Mouse (Mus musculus) stomach, embryonic 16.5 days (tissue): ENCODE measurements around the gene Atp11a. TPM values are rescaled to one million over a fixed set of nuclear protein-coding genes. Genes with fewer than 3 reads are reported as not detected.
A peak's percentile ranks its signal among the peaks of the same experiment; 100 is the strongest.

Experiments used
- ATAC-seq: fragments of 200-750 bp; cut with Nextera tagmentation; 2 replicates; pipeline ENCODE4 v1.8.0; 2017; ENCODE audit warnings: moderate number of reproducible peaks, moderate TSS enrichment; ENCODE audit not compliant: insufficient read depth, low FRiP score
- H3K27ac ChIP-seq: fragments of 300-500 bp; sonication (generic); 2 replicates; pipeline ENCODE4 v1.5.1; 2014; ENCODE audit warnings: low read length
- H3K27me3 ChIP-seq: fragments of 300-500 bp; sonication (generic); 2 replicates; pipeline ENCODE4 v1.6.1; 2014; ENCODE audit warnings: low read length, control low read depth, mixed read lengths; ENCODE audit not compliant: control insufficient read depth, insufficient read depth
- H3K36me3 ChIP-seq: fragments of 300-500 bp; sonication (generic); 2 replicates; pipeline ENCODE4 v1.6.1; 2014; ENCODE audit warnings: low read length; ENCODE audit not compliant: control insufficient read depth, insufficient read depth
- H3K4me1 ChIP-seq: fragments of 300-500 bp; sonication (generic); 2 replicates; pipeline ENCODE4 v1.6.1; 2014; ENCODE audit warnings: low read length, control low read depth, mixed read lengths; ENCODE audit not compliant: control insufficient read depth, insufficient read depth
- H3K4me2 ChIP-seq: fragments of 300-500 bp; sonication (generic); 2 replicates; pipeline ENCODE4 v1.6.1; 2014; ENCODE audit warnings: low read depth, low read length, mixed read lengths
- H3K4me3 ChIP-seq: fragments of 300-500 bp; sonication (generic); replicated peaks from 2 replicates; pipeline ENCODE4 v1.5.1; 2014; ENCODE audit warnings: mild to moderate bottlenecking, low read length
- H3K9ac ChIP-seq: fragments of 300-500 bp; sonication (generic); 2 replicates; pipeline ENCODE4 v1.6.1; 2014; ENCODE audit warnings: low read length
- H3K9me3 ChIP-seq: fragments of 300-500 bp; sonication (generic); replicated peaks from 2 replicates; pipeline ENCODE4 v1.6.1; 2016; ENCODE audit warnings: low read length, control low read depth; ENCODE audit not compliant: control insufficient read depth
- WGBS: fragments of 180-500 bp; shearing (Covaris S2); extraction: QIAGEN DNeasy Blood & Tissue Kit; methylation state at CpG from one replicate; pipeline ENCODE4 v1.1.7; 2014; 5-methylcytosine and 5-hydroxymethylcytosine counted together
- polyA plus RNA-seq: library from polyadenylated mRNA; unstranded; fragments of >200 nt; fragmentation: Nextera tagmentation; extraction: Ambion mirVana; gene quantifications from 2 replicates; pipeline ENCODE4 v1.2.1, GENCODE M21; 2015

The Atp11a gene
- polyA plus RNA-seq, 1 experiment from 2014 or later, result 12.4 TPM

DNA sequence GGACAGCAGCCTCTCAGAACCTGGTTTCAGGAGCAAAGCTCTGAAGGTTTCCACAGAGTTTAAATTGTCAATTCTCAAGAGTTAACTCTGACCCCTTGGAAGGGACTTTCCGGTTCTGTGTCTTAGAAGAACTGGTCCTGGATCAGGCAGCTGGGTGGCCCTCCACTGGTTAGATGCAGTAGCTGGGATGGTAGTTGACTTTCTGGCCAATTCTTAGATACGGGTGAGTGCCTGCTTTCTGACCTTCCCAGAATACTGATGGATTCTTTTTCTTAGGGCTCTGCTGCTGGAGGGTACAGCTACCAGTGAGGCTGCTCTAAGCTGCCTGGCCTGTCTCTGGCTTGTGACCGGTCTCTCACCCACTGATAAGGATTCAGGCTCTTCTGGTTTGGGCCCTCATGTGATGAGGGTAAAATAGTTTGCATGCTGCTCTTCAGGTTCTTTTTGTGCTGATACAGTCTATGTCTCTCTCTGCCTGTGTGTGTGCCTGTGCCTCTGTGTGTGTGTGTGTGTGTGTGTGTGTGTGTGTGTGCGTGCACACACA, 6.8 kb downstream of the Atp11a start:
- H3K27ac ChIP-seq, result no peak overlapping the region
- WGBS, result 70% methylated on average over 4 of the region's 4 CpGs
- ATAC-seq, result no peak

DNA sequence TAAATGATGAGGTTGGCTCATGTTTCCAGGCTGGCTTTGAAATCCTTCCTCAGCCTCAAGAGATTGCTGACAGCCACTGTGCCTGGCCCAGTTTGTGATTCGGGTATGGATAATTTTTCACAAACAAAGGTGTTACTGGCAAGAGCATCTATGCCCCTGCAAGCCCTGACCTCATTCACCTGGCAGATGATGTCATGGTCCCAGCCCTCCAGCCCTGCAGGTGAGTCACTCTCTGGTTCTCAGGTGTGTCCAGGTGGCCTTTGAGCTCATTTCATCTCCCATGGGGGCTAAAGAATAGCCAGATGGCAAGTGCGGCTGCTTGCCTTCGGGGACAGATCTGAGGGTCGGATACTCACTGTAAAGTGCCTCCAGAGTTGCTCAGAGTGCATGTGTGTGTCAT, 8.2 kb downstream of the Atp11a start:
- WGBS, result 79% methylated on average over 4 of the region's 4 CpGs
- H3K4me3 ChIP-seq, result no peak overlapping the region
- H3K36me3 ChIP-seq, result no peaks in the 10 kb centered on the region
- H3K27ac ChIP-seq, result no peak overlapping the region
- H3K27me3 ChIP-seq, result no peaks in the 10 kb centered on the region
- no peaks in the 10 kb centered on the region for H3K9me3 ChIP-seq
- H3K4me2 ChIP-seq, result no peak overlapping the region
- peaks cover 14% of the 10 kb centered on the region for H3K4me1 ChIP-seq
- H3K9ac ChIP-seq, result no peak overlapping the region
- no peak for ATAC-seq

More for the DNA sequence above, 6.8 kb downstream of the Atp11a start:
- no peaks in the 10 kb centered on the region for H3K9me3 ChIP-seq
- H3K27me3 ChIP-seq, result no peaks in the 10 kb centered on the region
- no peaks in the 10 kb centered on the region for H3K36me3 ChIP-seq
- H3K4me3 ChIP-seq, result no peak overlapping the region
- H3K4me1 ChIP-seq, result peaks cover 22% of the 10 kb centered on the region
- no peak overlapping the region for H3K9ac ChIP-seq
- H3K4me2 ChIP-seq, result no peak overlapping the region

DNA sequence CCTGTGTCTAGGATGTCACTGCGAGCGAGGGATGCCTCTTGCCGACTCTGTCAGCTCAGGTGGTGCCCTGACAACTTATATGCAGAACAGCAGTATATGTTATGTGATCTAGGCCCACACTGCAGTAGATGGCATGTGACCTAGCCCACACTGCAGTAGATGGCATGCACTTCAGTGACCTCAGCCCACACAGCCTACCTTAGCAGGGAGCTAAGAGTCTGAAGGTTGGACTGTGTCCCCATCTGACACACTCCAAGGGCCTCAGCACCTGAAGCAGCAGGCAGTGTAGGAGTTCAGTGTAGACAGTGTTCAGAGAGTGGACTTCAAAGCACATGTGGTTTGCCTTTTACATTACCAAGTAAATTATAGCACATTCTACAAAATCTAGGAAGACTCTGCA, 10.4 kb downstream of the Atp11a start:
- no peak for ATAC-seq

DNA sequence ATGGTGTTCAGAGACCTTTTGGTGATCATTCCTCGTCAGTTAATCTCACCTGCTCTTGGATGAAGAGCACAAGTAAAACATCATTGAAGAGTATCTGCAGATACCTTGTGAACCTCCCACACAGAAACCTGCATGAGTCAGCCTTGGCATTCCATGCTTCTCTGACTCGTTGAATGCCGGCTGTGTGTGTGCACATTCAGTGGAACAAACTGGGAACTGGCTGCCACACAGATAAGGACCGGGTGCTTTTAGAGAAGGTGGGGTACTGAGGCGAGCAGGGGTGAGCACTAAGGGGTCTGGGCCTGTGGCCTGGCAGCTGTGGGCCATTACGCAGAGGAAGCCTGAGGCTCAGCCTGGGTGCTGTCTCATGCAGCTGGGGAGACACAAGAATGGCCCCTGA, 11.9 kb downstream of the Atp11a start:
- 59% methylated on average over 6 of the region's 6 CpGs for WGBS
- H3K4me3 ChIP-seq, result no peak overlapping the region
- H3K4me2 ChIP-seq, result no peak overlapping the region
- H3K27me3 ChIP-seq, result no peaks in the 10 kb centered on the region
- H3K36me3 ChIP-seq, result no peaks in the 10 kb centered on the region
- peaks cover 1% of the 10 kb centered on the region; the same call in 1 of the 2 replicates for H3K4me1 ChIP-seq
- no peak for ATAC-seq
- H3K27ac ChIP-seq, result no peak overlapping the region
- no peaks in the 10 kb centered on the region for H3K9me3 ChIP-seq
- H3K9ac ChIP-seq, result no peak overlapping the region

More for the DNA sequence above, 10.4 kb downstream of the Atp11a start:
- WGBS, result 93% methylated on average over 3 of the region's 3 CpGs
- Histone ChIP-seq H3K27ac (no peak overlapping the region), H3K4me3 (no peak overlapping the region), H3K4me2 (no peak overlapping the region), H3K36me3 (no peaks in the 10 kb centered on the region), H3K4me1 (no peaks in the 10 kb centered on the region; the same call in 1 of the 2 replicates), H3K9ac (no peak overlapping the region), H3K9me3 (no peaks in the 10 kb centered on the region), H3K27me3 (no peaks in the 10 kb centered on the region)

GRCm38 (mm10) chr8:12769296-12769695, 12.5 kb downstream of the Atp11a start:
- no peaks in the 10 kb centered on the region for H3K27me3 ChIP-seq
- no peak overlapping the region for H3K9ac ChIP-seq
- H3K9me3 ChIP-seq, result no peaks in the 10 kb centered on the region
- no peak for ATAC-seq
- H3K27ac ChIP-seq, result no peak overlapping the region
- H3K4me2 ChIP-seq, result no peak overlapping the region
- no peak overlapping the region for H3K4me3 ChIP-seq
- H3K36me3 ChIP-seq, result no peaks in the 10 kb centered on the region
- WGBS, result 91% methylated on average over 7 of the region's 7 CpGs
- peaks cover 2% of the 10 kb centered on the region; the same call in 1 of the 2 replicates for H3K4me1 ChIP-seq

DNA sequence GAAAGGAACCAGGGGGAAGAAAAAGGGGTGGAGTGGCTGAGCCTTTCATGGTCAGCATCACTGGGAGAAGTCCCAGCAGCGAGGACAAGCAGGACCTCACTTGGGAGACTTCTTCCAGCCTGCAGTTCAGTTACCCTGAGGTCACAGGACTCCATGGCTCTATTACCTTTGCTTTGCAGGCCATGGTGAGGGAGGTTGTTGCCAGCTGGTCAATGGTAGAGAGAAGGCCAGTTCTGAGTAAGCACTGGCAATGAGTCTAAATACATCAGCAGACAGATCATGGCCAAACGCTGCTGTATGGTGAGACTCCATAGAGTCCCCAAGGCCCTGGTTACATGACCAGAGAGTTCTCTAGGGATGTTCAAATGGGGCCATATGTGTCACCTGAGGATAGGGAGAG, 15.5 kb downstream of the Atp11a start:
- H3K27ac ChIP-seq, result no peak overlapping the region
- no peaks in the 10 kb centered on the region for H3K27me3 ChIP-seq
- no peak for ATAC-seq
- no peak overlapping the region for H3K4me3 ChIP-seq
- H3K9ac ChIP-seq, result no peak overlapping the region
- H3K36me3 ChIP-seq, result no peaks in the 10 kb centered on the region
- H3K4me2 ChIP-seq, result no peak overlapping the region
- no peaks in the 10 kb centered on the region for H3K9me3 ChIP-seq
- H3K4me1 ChIP-seq, result peaks cover 13% of the 10 kb centered on the region
- WGBS, result 88% methylated on average over 2 of the region's 2 CpGs

- H3K27me3 ChIP-seq, result no peaks in the 10 kb centered on the region
- no peak overlapping the region for H3K4me3 ChIP-seq
- H3K9me3 ChIP-seq, result no peaks in the 10 kb centered on the region
- H3K9ac ChIP-seq, result no peak overlapping the region
- peaks cover 15% of the 10 kb centered on the region for H3K4me1 ChIP-seq
- H3K27ac ChIP-seq, result no peak overlapping the region
- WGBS, result 57% methylated on average over 4 of the region's 4 CpGs
- 0 out of 2 replicates have a peak, but pooled peaks have one; percentile 18 for ATAC-seq
- H3K36me3 ChIP-seq, result no peaks in the 10 kb centered on the region
- no peak overlapping the region for H3K4me2 ChIP-seq
These were observed 17.1 kb downstream of the Atp11a start for GRCm38 (mm10) chr8:12773914-12774313.

DNA sequence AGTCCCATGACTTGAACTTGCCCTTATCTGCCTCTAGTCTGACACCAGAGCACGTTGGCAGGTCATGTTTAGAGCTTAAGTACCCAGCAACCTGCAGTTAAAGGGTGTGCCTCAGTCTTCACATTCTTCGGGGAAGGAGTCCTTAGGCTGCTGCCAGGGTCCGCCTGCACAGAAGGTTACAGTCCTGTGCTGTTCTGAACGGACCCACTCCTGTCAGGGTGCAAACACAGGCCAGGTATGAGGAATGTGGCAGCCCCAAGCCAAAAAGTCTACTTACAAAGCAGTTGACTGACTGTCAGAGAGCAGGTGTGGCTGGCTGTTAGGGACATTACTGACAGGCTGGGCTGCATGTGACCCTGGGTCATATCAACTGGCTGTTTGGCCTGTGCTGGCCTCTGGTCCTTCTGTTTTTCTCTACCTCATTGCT, 18.1 kb downstream of the Atp11a start:
- H3K9ac ChIP-seq, result no peak overlapping the region
- no peaks in the 10 kb centered on the region for H3K9me3 ChIP-seq
- H3K27me3 ChIP-seq, result no peaks in the 10 kb centered on the region
- H3K27ac ChIP-seq, result no peak overlapping the region
- H3K36me3 ChIP-seq, result no peaks in the 10 kb centered on the region
- 34% methylated on average over 4 of the region's 4 CpGs for WGBS
- 0 out of 2 replicates have a peak, but pooled peaks have one; percentile 31 for ATAC-seq
- no peak overlapping the region for H3K4me2 ChIP-seq
- H3K4me3 ChIP-seq, result no peak overlapping the region
- peaks cover 17% of the 10 kb centered on the region for H3K4me1 ChIP-seq

DNA sequence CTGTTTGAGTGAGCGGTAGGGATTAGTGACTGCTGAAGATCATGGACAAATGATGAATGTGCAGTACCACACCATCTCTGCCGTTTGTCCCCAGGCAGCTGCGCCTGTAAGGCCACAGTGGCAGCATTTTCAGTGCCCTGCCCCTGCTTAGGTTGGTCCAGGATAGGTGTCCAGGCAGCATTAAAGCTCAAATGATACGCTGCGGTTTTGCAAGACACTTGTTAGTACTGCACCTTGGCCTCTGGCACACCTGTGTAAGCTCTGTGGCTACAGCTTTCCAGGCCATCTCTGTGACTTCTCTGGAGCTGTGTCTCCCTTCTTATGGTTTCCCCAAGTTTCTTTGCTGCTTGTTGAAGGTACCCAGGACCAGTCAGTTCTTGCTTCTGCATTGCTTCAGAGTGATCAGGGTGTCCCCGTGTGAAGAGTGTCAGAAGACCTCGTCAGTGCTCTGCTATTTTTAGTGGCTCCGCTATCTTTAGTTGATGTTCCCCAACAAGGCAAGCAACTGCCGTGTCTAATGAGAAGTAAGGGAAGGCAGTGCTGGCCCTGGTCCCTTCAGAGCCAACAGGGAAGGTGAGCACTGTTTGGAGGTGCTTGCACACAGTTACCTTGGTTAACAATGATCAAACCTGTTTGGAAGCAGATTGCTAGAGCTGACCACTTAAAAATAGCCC, 18.6 kb downstream of the Atp11a start:
- Histone ChIP-seq H3K27me3 (no peaks in the 10 kb centered on the region), H3K27ac (no peak overlapping the region), H3K4me1 (peaks cover 17% of the 10 kb centered on the region), H3K36me3 (no peaks in the 10 kb centered on the region), H3K4me2 (no peak overlapping the region), H3K4me3 (no peak overlapping the region), H3K9me3 (no peaks in the 10 kb centered on the region), H3K9ac (no peak overlapping the region)
- 64% methylated on average over 9 of the region's 9 CpGs for WGBS
- ATAC-seq, result no peak
